Mouse (Mus musculus) liver, embryonic 15.5 days (tissue): Measurements from ENCODE around the gene Xpnpep3. TPM values are rescaled to one million over a fixed set of nuclear protein-coding genes. Genes with fewer than 3 reads are reported as not detected.

Experiments
- ATAC-seq: fragments of 200-750 bp; cut with Nextera tagmentation; 2 replicates; pipeline ENCODE4 v1.8.0; 2017; ENCODE audit warnings: moderate number of reproducible peaks, mild to moderate bottlenecking, moderate library complexity; ENCODE audit not compliant: insufficient read depth
- H3K27ac ChIP-seq: fragments of 300-500 bp; sonication (generic); replicated peaks from 2 replicates; pipeline ENCODE4 v1.5.1; 2015; ENCODE audit warnings: mild to moderate bottlenecking, inconsistent platforms
- H3K27me3 ChIP-seq: fragments of 300-500 bp; sonication (generic); 2 replicates; pipeline ENCODE4 v1.6.1; 2015; ENCODE audit warnings: mild to moderate bottlenecking, inconsistent platforms
- H3K36me3 ChIP-seq: fragments of 300-500 bp; sonication (generic); replicated peaks from 2 replicates; pipeline ENCODE4 v1.6.1; 2015; ENCODE audit warnings: moderate library complexity, mild to moderate bottlenecking, inconsistent platforms
- H3K4me1 ChIP-seq: fragments of 300-500 bp; sonication (generic); replicated peaks from 2 replicates; pipeline ENCODE4 v1.6.1; 2015; ENCODE audit warnings: inconsistent platforms
- H3K4me2 ChIP-seq: fragments of 300-500 bp; sonication (generic); 2 replicates; pipeline ENCODE4 v1.6.1; 2015; ENCODE audit warnings: moderate library complexity, mild to moderate bottlenecking, inconsistent platforms
- H3K4me3 ChIP-seq: fragments of 300-500 bp; sonication (generic); replicated peaks from 2 replicates; pipeline ENCODE4 v1.5.1; 2015; ENCODE audit warnings: mild to moderate bottlenecking, inconsistent platforms
- H3K9ac ChIP-seq: fragments of 300-500 bp; sonication (generic); 2 replicates; pipeline ENCODE4 v1.6.1; 2015; ENCODE audit warnings: moderate library complexity, mild to moderate bottlenecking, inconsistent platforms
- H3K9me3 ChIP-seq: fragments of 300-500 bp; sonication (generic); replicated peaks from 2 replicates; pipeline ENCODE4 v1.6.1; 2016; ENCODE audit warnings: inconsistent platforms
- WGBS: fragments of 180-500 bp; shearing (Covaris S2); methylation state at CpG from one replicate; pipeline ENCODE4 v1.1.7; 2015; ENCODE audit warnings: mixed read lengths; ENCODE audit not compliant: insufficient replicate concordance; 5-methylcytosine and 5-hydroxymethylcytosine counted together
- polyA plus RNA-seq: library from polyadenylated mRNA; unstranded; fragments of >200 nt; fragmentation: Nextera tagmentation; extraction: Ambion mirVana; gene quantifications from 2 replicates; pipeline ENCODE4 v1.2.1, GENCODE M21; 2015

Xpnpep3 gene
- polyA plus RNA-seq, 1 experiment from 2014 or later: 6.2 TPM

GRCm38 (mm10) chr15:81362501-81362900 is 37.4 kb upstream of the Xpnpep3 start:
- 80% methylated on average over 1 of the region's 1 CpGs for WGBS
- Histone ChIP-seq H3K27ac (peak overlapping the region; percentile 20; the same call in 1 of the 2 replicates), H3K9ac (no peak overlapping the region), H3K9me3 (no peaks in the 10 kb centered on the region), H3K4me3 (no peak overlapping the region), H3K27me3 (no peaks in the 10 kb centered on the region), H3K36me3 (peaks cover 22% of the 10 kb centered on the region), H3K4me1 (peaks cover 53% of the 10 kb centered on the region), H3K4me2 (no peak overlapping the region)
- no peak for ATAC-seq

DNA sequence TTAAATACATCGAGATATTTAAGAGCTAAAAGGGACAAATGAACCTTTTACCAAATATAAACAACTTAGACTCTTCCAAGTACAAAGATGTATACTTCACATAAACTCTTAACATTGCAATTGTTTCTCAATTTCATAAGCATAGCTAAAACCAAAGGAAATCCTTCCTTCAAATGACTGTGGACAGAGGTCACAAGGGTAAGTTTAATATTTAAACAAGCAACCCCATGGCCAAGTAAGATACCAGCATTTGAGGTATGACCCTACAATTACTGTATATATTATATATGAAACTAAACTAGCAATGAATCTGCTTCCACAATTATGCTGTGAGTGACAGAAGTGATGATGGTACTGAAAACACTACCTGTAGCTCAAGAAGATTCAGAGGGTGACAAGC is 35.7 kb upstream of the Xpnpep3 start:
- Histone ChIP-seq H3K27me3 (no peaks in the 10 kb centered on the region), H3K9me3 (no peaks in the 10 kb centered on the region), H3K9ac (no peak overlapping the region), H3K36me3 (peaks cover 29% of the 10 kb centered on the region), H3K4me3 (no peak overlapping the region), H3K4me1 (peaks cover 47% of the 10 kb centered on the region), H3K4me2 (no peak overlapping the region), H3K27ac (no peak overlapping the region)
- WGBS: 75% methylated on average over 1 of the region's 1 CpGs
- no peak for ATAC-seq

DNA sequence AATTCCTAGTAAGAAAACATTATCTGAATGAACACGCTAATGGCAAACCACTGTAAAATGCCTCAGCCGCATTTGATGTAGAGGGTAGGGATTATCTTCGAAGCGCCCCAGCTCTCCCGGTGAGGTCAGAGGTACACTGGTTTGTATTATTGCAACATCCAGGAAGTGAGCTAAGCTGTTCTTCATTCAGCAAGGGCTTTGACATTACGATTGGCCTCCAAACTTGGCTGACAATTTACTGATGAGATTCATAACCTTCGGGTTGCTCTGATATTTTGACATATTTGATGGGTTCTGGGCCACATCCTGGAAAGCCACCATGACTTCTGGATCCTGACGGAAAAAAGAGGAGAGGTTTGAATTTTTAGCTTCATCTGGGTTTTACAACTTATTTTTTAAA is 34.7 kb upstream of the Xpnpep3 start:
- Histone ChIP-seq H3K4me3 (no peak overlapping the region), H3K4me2 (no peak overlapping the region), H3K4me1 (peaks cover 38% of the 10 kb centered on the region), H3K27ac (no peak overlapping the region), H3K36me3 (peaks cover 39% of the 10 kb centered on the region), H3K27me3 (no peaks in the 10 kb centered on the region), H3K9me3 (no peaks in the 10 kb centered on the region), H3K9ac (no peak overlapping the region)
- WGBS: 63% methylated on average over 8 of the region's 8 CpGs
- ATAC-seq: no peak

DNA sequence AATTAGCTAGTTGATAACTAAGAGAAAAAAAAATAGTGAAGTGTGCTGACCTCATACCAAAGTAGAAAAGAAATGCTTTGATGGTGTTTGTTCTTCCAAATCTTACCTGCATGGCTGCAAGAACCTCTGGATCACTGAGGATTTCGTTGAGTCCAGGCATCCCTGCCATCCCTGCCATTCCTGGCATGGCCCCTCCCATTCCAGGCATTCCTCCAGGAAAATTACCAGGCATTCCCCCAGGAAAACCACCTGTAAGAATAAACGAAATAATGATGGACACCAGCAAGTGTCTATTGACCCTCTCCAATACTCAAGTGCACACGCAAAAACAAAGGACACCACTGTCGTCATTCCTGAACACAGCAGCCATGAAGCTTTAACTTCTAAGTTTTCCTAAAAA is 33.7 kb upstream of the Xpnpep3 start:
- Histone ChIP-seq H3K36me3 (peaks cover 48% of the 10 kb centered on the region), H3K4me1 (peaks cover 30% of the 10 kb centered on the region), H3K27me3 (no peaks in the 10 kb centered on the region), H3K4me2 (no peak overlapping the region), H3K9me3 (no peaks in the 10 kb centered on the region), H3K9ac (no peak overlapping the region), H3K4me3 (no peak overlapping the region), H3K27ac (no peak overlapping the region)
- no peak for ATAC-seq
- WGBS: 75% methylated on average over 4 of the region's 4 CpGs

DNA sequence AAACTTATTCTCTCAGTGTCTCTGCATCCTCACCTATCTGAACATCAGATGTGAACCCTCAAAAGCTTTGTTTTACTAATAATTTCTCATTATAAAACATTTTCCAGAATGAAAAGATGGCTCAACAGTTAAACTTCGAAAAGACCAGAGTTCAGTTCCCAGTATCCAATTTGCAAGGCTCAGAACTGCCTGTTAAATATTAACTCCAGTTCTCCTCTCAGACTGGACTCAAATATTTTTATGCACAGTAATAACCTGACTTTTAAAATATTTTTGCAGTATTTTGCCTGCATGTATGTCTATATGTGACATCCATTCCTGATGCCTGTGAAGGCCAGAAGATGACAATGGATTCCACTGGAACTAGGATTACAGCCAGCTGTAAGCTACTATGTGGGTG is 31.3 kb upstream of the Xpnpep3 start:
- no peak overlapping the region for H3K27ac ChIP-seq

GRCm38 (mm10) chr15:81370356-81370755 is 29.6 kb upstream of the Xpnpep3 start:
- WGBS: 68% methylated on average over 1 of the region's 1 CpGs

More for the DNA sequence above, 31.3 kb upstream of the Xpnpep3 start:
- WGBS: 58% methylated on average over 1 of the region's 1 CpGs
- H3K4me2 ChIP-seq: no peak overlapping the region
- peaks cover 67% of the 10 kb centered on the region for H3K36me3 ChIP-seq
- 0 out of 2 replicates have a peak, but pooled peaks cover 8% of the 10 kb centered on the region for H3K4me1 ChIP-seq
- no peaks in the 10 kb centered on the region for H3K9me3 ChIP-seq
- H3K4me3 ChIP-seq: no peak overlapping the region
- H3K9ac ChIP-seq: no peak overlapping the region
- no peaks in the 10 kb centered on the region for H3K27me3 ChIP-seq
- no peak for ATAC-seq

GRCm38 (mm10) chr15:81374621-81375020 is 25.3 kb upstream of the Xpnpep3 start:
- Histone ChIP-seq H3K27me3 (no peaks in the 10 kb centered on the region), H3K36me3 (peaks cover 73% of the 10 kb centered on the region), H3K4me1 (no peaks in the 10 kb centered on the region), H3K27ac (no peak overlapping the region), H3K4me3 (no peak overlapping the region), H3K4me2 (no peak overlapping the region), H3K9ac (no peak overlapping the region), H3K9me3 (no peaks in the 10 kb centered on the region)
- 87% methylated on average over 11 of the region's 11 CpGs for WGBS
- no peak for ATAC-seq

More at GRCm38 (mm10) chr15:81370356-81370755, 29.6 kb upstream of the Xpnpep3 start:
- Histone ChIP-seq H3K27me3 (no peaks in the 10 kb centered on the region), H3K9me3 (no peaks in the 10 kb centered on the region), H3K4me2 (no peak overlapping the region), H3K36me3 (peaks cover 75% of the 10 kb centered on the region), H3K9ac (no peak overlapping the region), H3K4me1 (0 out of 2 replicates have a peak, but pooled peaks cover 5% of the 10 kb centered on the region), H3K27ac (no peak overlapping the region), H3K4me3 (no peak overlapping the region)
- no peak for ATAC-seq

- no peak overlapping the region for H3K4me3 ChIP-seq
- no peak for ATAC-seq
- no peak overlapping the region for H3K27ac ChIP-seq
- no peaks in the 10 kb centered on the region for H3K27me3 ChIP-seq
- no peak overlapping the region for H3K9ac ChIP-seq
- H3K4me2 ChIP-seq: no peak overlapping the region
- no peaks in the 10 kb centered on the region for H3K4me1 ChIP-seq
- H3K9me3 ChIP-seq: no peaks in the 10 kb centered on the region
- 73% methylated on average over 2 of the region's 2 CpGs for WGBS
- H3K36me3 ChIP-seq: peaks cover 60% of the 10 kb centered on the region
Measured at GRCm38 (mm10) chr15:81378845-81379244, 21.1 kb upstream of the Xpnpep3 start.

GRCm38 (mm10) chr15:81386327-81386726 is 13.6 kb upstream of the Xpnpep3 start:
- Histone ChIP-seq H3K27ac (no peak overlapping the region), H3K9me3 (no peaks in the 10 kb centered on the region), H3K36me3 (peaks cover 77% of the 10 kb centered on the region), H3K4me3 (no peak overlapping the region), H3K9ac (no peak overlapping the region), H3K4me2 (no peak overlapping the region), H3K4me1 (no peaks in the 10 kb centered on the region), H3K27me3 (no peaks in the 10 kb centered on the region)
- WGBS: 73% methylated on average over 5 of the region's 5 CpGs
- no peak for ATAC-seq

- no peak overlapping the region for H3K27ac ChIP-seq
- H3K4me3 ChIP-seq: no peak overlapping the region
- ATAC-seq: no peak
- H3K4me1 ChIP-seq: peaks cover 26% of the 10 kb centered on the region
- H3K9me3 ChIP-seq: no peaks in the 10 kb centered on the region
- H3K27me3 ChIP-seq: no peaks in the 10 kb centered on the region
- no peak overlapping the region for H3K4me2 ChIP-seq
- H3K36me3 ChIP-seq: peaks cover 27% of the 10 kb centered on the region
- no peak overlapping the region for H3K9ac ChIP-seq
Measured at GRCm38 (mm10) chr15:81392997-81393396, 6.9 kb upstream of the Xpnpep3 start.

GRCm38 (mm10) chr15:81394211-81394915 is 5.6 kb upstream of the Xpnpep3 start:
- ATAC-seq: no peak
- H3K27ac ChIP-seq: no peak overlapping the region
- H3K4me1 ChIP-seq: peaks cover 39% of the 10 kb centered on the region
- no peak overlapping the region for H3K9ac ChIP-seq
- H3K4me2 ChIP-seq: no peak overlapping the region
- peaks cover 20% of the 10 kb centered on the region; the same call in 1 of the 2 replicates for H3K36me3 ChIP-seq
- no peaks in the 10 kb centered on the region for H3K27me3 ChIP-seq
- H3K9me3 ChIP-seq: no peaks in the 10 kb centered on the region
- WGBS: 73% methylated on average over 8 of the region's 8 CpGs
- no peak overlapping the region for H3K4me3 ChIP-seq

DNA sequence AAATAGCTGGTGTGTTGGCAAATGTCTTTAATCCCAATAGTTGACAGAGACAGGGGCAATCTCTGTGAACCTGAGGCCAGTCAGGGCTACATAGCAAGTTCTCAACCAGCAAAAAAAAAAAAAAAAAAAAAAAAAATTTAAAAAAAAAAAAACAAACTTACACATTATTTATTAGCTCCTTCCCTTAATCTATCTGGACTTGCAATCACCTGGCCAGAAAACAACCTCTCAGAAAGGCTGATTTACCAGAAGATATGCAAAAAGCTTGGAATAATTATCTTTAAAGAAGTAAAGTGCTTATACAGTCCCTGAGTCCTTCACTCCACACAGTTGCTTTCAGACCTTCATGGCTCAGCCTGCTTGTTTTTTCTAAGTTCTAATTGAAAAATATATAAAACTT is 1.7 kb upstream of the Xpnpep3 start:
- ATAC-seq: no peak

More for the DNA sequence above, 1.7 kb upstream of the Xpnpep3 start:
- peak overlapping the region; percentile 83 for H3K4me3 ChIP-seq
- H3K27ac ChIP-seq: no peak overlapping the region
- peak overlapping the region; percentile 96 for H3K4me2 ChIP-seq
- H3K27me3 ChIP-seq: no peaks in the 10 kb centered on the region
- H3K9ac ChIP-seq: peak overlapping the region; percentile 92; the same call in 1 of the 2 replicates
- H3K4me1 ChIP-seq: peaks cover 52% of the 10 kb centered on the region
- H3K9me3 ChIP-seq: no peaks in the 10 kb centered on the region
- H3K36me3 ChIP-seq: no peaks in the 10 kb centered on the region
